Mouse (Mus musculus) brain, embryonic 14.5 days (tissue): ENCODE measurements around the gene Nup85. TPM values are rescaled to one million over a fixed set of nuclear protein-coding genes. Genes with fewer than 3 reads are reported as not detected.

Source experiments
- DNase-seq: peaks from one replicate; pipeline ENCODE4 v3.0.0-alpha.2; 2011; ENCODE audit warnings: low read depth
- CTCF ChIP-seq: fragments of 200-500 bp; IDR thresholded peaks from 2 replicates; pipeline ENCODE4 v1.5.1; 2012; ENCODE audit warnings: inconsistent platforms, mild to moderate bottlenecking, moderate library complexity, borderline replicate concordance; ENCODE audit not compliant: insufficient read depth, insufficient read length; ENCODE audit errors: extremely low read depth
- POLR2A ChIP-seq: fragments of 200-500 bp; IDR thresholded peaks from 2 replicates; pipeline ENCODE4 v1.6.1; 2012; ENCODE audit warnings: mild to moderate bottlenecking, inconsistent platforms, borderline replicate concordance; ENCODE audit not compliant: poor library complexity, insufficient read depth, insufficient read length, severe bottlenecking; ENCODE audit errors: extremely low read depth
- polyA plus RNA-seq: library from polyadenylated mRNA; depleted of rRNA; stranded (reverse); fragments of >200 nt; gene quantifications from 2 replicates; pipeline ENCODE4 v1.2.3, GENCODE M21; 2012

Gene Nup85
- polyA plus RNA-seq, 1 experiment, result 105 TPM

DNA sequence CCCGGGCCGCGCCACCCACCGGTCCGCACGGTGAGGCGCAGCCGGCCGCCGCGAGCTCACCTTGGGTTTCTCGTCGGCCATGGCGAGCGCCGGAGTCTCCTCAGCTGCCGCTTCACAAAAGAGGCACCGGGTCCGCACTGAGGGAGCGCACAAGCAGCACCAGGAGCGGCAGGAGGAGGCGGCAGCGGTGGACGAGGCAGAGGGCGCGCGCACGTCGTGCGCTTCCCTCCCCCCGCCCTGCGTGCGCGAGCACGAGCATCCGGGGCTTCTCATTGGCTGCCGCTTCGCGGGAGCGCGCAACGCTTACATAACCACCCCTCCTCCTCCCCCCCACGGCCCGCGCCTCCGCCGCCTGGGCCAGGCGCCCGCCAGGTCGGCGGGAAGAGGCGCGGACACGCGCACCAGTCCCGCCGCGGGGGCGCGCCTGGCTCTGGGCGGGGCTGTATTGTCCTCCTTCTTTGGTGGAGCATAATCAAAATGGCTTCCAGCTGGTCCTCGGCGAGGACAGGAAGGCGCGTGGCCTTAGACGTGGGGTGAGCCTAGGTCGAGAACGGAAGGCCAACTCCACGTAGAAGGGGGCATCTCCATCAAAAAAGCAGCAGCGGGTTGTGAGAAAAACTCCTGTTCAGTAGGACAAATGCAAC is 28.1 kb upstream of the Nup85 start, which contains the start of gene Sumo2:
Gene Sumo2, minus strand, starts transcription at position 239 of the 644 bp plus-strand sequence.
- no peak for TF ChIP-seq CTCF
- peak; percentile 82 for TF ChIP-seq POLR2A

DNA sequence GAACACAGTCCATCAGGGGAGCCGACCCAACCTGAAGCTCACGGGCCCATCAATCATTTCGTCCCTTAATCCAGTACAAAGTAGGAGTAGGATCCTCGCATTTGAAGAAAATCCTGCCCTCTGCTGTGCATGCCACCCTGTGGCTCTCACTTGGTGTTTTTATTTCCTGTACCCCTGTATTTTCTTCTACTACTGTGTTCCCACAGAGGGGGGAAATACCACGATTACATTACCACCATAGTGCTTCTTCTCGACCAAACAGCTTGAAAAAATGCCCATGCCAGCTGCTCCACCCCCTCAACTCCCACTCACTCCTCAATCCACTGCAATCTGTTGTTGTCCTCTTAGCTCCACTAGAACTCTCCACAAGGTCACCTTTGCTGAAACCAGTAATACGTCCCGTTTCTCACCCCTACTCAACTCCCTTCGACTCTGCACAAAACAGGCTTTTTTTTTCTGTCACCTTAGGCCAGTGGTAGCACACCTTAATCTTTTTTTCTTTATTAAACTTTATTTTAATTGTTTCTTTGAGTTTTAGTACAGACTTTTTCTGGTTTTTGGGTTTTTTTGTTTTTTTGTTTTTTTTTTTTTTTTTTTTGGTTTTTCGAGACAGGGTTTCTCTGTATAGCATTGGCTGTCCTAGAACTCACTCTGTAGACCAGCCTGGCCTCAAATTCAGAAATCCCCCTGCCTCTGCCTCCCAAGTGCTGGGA is 27.2 kb upstream of the Nup85 start:
- DNase-seq, result no peak
- TF ChIP-seq CTCF (no peak), POLR2A (no peak)

More for the DNA sequence above, 28.1 kb upstream of the Nup85 start, which contains the start of gene Sumo2:
- DNase-seq, result peak; percentile 99

DNA sequence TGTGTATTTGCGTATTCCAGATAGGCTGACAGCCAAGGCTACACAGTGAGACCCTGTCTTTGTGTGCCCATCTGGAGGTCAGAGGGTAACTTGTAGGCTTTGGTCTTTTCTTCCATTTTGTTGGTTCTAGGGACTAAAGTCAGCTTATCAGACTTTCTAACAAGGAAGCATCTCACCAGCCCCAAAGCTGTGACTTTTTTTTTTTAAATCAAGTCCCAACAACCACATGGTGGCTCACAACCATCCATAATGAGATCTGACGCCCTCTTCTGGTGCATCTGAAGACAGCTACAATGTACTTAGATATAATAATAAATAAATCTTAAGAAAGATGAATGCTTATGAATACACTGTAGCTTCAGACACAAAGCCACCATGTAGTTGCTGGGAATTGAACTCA is 26.2 kb upstream of the Nup85 start:
- TF ChIP-seq POLR2A (no peak), CTCF (no peak)
- no peak for DNase-seq

DNA sequence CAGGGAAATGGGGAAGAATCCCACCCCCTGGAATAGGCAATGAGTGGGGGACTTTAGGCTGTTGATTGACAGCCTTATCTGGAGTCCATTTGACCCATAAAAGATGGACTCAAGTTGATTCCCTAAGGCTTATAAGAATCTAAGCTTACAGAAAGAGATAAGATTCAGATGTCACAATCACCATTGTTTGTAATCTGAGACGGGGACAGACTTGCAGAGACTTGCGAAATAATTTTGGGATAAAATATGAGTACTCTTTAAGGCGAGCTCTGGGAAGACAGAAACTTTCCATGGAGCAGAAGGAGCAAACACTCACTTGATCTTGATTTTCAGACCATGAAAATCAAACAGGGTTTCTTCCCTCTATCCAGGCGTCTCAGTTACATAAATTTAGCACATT is 20.7 kb upstream of the Nup85 start:
- DNase-seq, result no peak
- TF ChIP-seq CTCF (no peak), POLR2A (no peak)

DNA sequence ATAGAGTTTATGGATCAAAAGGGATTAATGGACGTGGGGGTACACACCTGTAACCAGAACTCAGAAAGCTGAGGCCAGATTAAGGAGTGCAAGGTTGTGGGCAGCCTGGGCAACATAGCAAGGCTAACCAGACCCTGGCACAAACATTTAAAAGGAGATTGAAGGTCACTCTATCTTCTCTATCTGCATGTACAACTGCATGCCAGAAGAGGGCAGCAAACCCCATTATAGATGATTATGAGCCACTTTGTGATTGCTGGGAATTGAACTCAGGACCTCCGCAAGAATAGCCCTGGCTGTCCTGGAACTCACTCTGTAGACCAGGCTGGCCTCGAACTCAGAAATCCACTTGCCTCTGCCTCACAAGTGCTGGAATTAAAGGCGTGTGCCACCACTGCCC is 11.5 kb upstream of the Nup85 start:
- peak; percentile 2 for DNase-seq
- no peak for TF ChIP-seq POLR2A
- peak; percentile 25; the same call in 1 of the 2 replicates for TF ChIP-seq CTCF

DNA sequence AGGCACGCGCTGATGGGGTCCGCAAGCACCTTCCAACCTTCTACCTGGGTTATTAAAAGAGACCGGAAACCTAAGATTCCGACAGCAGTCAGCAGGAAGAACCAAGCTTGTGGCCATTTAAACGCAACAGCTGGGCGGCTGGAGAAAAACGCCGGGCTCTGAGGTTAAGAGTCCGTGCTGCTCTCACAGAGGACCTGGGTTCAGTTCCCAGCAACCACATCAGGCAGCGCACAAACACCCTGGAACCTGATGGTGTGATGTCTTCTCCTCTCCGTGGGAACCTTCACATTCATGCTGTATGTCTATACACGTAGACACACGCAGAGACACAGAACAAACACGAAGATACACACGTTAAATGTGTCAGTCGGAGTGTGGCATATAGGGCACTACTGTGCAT is 8.5 kb upstream of the Nup85 start:
- TF ChIP-seq POLR2A, result no peak
- TF ChIP-seq CTCF, result no peak
- DNase-seq, result no peak

DNA sequence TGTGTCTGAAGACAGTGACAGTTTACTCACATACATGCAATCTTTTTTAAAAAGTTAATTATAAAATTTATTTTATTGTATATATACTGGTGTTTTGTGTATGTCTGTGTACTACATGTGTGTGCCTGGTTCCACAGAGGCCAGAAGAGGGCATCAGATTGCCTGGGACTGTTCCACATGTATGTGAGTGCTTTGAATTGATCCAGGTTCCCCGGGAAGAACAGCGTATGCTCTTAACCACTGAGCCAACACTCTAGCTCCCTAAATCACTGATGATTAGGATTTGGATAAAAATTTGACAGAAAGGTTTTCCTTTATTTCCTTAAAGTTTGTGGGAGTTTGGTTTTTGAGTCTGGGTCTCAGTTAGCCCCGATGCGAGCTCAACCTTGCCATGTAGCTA is 828 bp upstream of the Nup85 start:
- DNase-seq, result peak; percentile 33
- TF ChIP-seq POLR2A, result no peak
- TF ChIP-seq CTCF, result no peak

DNA sequence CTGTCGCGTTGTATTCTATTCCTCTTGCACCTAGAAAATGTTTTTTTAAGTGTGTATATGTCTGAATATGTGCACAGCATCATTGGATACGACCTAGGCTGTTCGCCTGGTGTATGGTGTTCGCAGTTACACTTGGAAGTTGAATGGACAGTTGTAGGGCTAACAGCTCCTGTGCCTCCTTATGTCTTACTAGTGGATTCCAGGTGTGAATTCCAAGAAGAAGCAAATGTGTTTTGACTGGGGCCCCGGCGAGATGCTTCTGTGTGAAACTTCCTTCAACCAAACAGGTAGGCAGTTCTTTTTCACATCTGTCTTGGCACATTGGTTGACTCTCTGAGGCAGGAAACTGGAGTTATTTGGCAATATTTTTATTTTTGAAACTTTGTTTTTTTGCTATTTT is 727 bp downstream of the Nup85 start:
- no peak for TF ChIP-seq CTCF
- DNase-seq, result no peak

DNA sequence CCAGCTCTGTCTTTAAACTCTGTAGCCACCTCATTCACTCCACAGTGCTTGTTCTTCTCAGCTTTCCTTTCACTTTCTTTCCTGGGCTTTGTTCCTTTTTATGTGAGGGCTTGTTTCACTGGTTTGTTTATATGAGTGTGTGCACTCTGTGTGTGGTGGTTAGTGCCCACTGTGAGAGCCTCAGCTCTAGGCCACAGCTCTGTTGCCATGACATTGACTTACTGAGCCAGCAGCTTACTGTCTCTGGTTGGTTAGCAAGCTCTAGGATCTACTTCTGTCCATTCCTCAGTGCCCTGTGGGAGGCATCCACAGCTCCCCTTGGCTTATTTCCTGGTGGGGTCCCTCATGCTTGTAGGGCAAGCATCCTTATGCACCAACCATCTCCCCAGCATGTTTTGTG is 14.8 kb downstream of the Nup85 start:
- no peak for DNase-seq
- TF ChIP-seq POLR2A (no peak), CTCF (no peak)

DNA sequence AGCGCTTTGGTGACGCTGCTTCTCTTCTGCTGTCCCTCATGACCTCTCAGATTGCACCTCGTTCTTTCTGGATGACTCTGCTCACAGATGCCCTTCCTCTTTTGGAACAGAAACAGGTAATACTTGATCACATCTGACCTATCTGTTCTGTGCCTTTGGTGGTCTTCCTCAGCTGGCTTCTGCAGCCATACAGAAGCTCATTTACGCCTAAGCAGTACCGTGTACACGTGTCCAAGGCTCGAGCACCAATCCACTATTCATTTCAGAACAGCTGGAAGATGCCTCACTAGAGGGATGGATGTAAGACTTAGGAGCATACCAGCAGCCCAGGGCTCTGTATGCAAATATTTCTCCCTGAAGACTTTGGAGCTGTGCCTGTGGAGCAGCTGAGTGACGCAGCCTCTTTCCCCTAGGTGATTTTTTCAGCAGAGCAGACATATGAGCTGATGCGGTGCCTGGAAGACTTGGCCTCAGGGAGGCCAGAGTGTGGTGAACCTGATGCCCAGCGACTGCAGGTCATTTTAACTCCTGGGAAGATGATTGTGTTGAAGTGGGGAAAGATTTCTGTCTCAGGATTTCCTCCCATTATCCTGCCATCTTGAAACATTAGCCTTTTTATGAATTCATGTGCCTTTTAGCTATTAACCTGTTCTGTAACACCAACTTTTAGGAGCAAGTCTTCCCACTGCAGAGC is 18.8 kb downstream of the Nup85 start:
- DNase-seq, result no peak
- TF ChIP-seq CTCF (no peak), POLR2A (no peak)

DNA sequence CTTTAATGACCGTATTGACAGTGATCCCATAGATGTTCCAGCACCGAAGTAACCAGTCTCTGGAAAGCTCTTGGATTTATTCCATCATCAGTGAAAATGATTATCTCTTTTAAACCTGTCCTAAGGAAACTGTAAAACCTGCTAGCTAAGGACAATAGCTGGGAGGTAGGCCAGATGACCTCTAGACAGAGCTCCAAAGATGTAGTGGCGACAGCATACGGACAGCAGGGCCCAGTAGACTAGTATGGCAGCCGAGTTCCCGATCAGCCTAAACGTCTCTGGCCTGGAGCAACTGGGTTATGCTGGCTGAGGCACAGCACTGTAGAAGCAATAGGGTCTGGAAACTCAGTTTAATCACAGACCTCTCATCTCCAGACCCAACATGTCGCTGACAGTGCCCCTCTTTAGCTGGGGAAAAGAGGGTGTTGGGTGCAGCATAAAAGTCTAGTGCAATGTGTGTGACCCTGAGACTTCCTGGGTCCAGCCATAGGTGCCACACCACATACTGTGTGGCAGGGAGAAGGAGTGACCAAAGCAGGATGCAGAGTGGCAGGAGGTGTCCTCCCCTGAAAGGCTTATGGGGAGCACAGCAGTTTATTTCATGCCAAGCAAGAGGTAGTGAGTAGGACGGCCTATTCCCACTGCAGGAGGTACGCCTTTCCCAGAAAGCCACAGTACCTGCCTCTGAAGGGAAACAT is 20.3 kb downstream of the Nup85 start:
- no peak for DNase-seq
- TF ChIP-seq CTCF (no peak), POLR2A (no peak)

DNA sequence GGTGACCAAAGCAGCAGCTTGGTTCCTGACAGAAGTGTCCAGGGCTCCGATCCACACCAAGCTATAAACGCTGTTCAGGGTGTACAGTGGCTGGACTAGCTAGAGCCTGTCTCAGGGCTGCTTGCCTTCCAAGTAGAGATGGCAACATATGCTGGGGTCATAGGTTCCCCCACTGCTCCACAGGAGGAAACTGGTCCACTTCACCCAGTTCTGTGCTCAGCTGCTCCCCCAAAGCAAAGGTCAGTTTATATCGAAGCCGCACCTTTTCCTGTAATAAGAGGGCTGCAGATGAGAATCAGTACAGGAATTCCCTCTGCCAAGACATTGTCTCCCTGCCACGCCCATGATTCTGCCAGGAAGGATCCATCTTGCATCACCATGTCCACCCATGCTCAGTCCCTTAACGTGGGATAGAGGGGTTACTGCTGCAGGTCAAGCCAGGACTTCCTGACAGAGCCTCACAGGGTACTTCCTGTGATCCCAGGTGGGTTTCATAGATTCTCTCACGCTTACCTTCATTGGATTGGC is 21.4 kb downstream of the Nup85 start:
- DNase-seq, result no peak
- TF ChIP-seq POLR2A, result no peak

DNA sequence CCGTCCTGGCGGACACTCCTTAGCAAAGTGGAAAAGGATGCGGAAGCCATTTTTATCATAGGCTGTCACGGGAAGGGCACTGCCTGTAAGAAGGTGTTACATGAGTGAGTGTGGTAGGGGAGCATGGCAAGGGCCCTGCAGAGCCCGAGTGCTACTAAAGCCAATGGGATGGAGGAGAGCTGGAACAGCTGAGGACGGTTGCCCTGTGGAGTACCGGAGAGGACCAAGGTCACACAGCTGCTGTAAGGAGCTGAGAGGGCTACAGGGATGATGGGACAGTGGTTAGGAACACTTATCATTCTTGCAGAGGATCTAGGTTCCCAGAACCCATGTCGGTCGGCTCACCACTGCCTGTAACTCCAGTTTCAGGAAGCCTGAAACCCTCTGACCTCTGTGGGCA is 22.2 kb downstream of the Nup85 start:
- TF ChIP-seq CTCF, result no peak
- no peak for TF ChIP-seq POLR2A
- DNase-seq, result no peak
